Mouse (Mus musculus) lung, postnatal 0 days (tissue): ENCODE data around the gene Zfp949. TPM values are rescaled to one million over a fixed set of nuclear protein-coding genes. Genes with fewer than 3 reads are reported as not detected.
"Not testable (repeated sequence)": the region's sequence is repeated elsewhere in the genome, so short reads cannot be mapped to it uniquely, and the experiment has no call there.

ENCODE experiments used
- ATAC-seq: fragments of 200-750 bp; cut with Nextera tagmentation; 2 replicates; pipeline ENCODE4 v1.8.0; 2017; ENCODE audit warnings: moderate library complexity
- DNase-seq: peaks from one replicate; pipeline ENCODE4 v3.0.0-alpha.2; 2016; ENCODE audit warnings: low spot score
- H3K27ac ChIP-seq: fragments of 300-500 bp; sonication (generic); 2 replicates; pipeline ENCODE4 v1.5.1; 2014; ENCODE audit warnings: antibody characterized with exemption, mild to moderate bottlenecking, low read length, mixed read lengths
- H3K27me3 ChIP-seq: fragments of 300-500 bp; sonication (generic); replicated peaks from 2 replicates; pipeline ENCODE4 v1.6.1; 2014; ENCODE audit warnings: low read length, mixed read lengths; ENCODE audit not compliant: insufficient read depth
- H3K36me3 ChIP-seq: fragments of 300-500 bp; sonication (generic); 2 replicates; pipeline ENCODE4 v1.6.1; 2014; ENCODE audit warnings: low read length, mixed read lengths; ENCODE audit not compliant: insufficient read depth
- H3K4me1 ChIP-seq: fragments of 300-500 bp; sonication (generic); 2 replicates; pipeline ENCODE4 v1.6.1; 2014; ENCODE audit warnings: antibody characterized with exemption, low read depth, low read length, mixed read lengths; ENCODE audit not compliant: insufficient read depth
- H3K4me2 ChIP-seq: fragments of 300-500 bp; sonication (generic); replicated peaks from 2 replicates; pipeline ENCODE4 v1.6.1; 2014; ENCODE audit warnings: low read depth, mild to moderate bottlenecking, low read length, moderate library complexity, mixed read lengths
- H3K4me3 ChIP-seq: fragments of 300-500 bp; sonication (generic); 2 replicates; pipeline ENCODE4 v1.5.1; 2014; ENCODE audit warnings: low read depth, low read length
- H3K9ac ChIP-seq: fragments of 300-500 bp; sonication (generic); replicated peaks from 2 replicates; pipeline ENCODE4 v1.6.1; 2014; ENCODE audit warnings: low read depth, mild to moderate bottlenecking
- H3K9me3 ChIP-seq: fragments of 300-500 bp; sonication (generic); 2 replicates; pipeline ENCODE4 v1.6.1; 2016; ENCODE audit warnings: low read length, mixed read lengths
- CTCF ChIP-seq: IDR thresholded peaks from 2 replicates; pipeline ENCODE4 v1.5.1; 2016; ENCODE audit warnings: antibody characterized with exemption, mild to moderate bottlenecking
- EP300 ChIP-seq: IDR thresholded peaks from 2 replicates; pipeline ENCODE4 v1.6.1; 2016; ENCODE audit warnings: antibody characterized with exemption, mild to moderate bottlenecking, control low read depth
- WGBS: fragments of 180-500 bp; shearing (Covaris S2); extraction: QIAGEN DNeasy Blood & Tissue Kit; methylation state at CpG from one replicate; pipeline ENCODE4 v1.1.7; 2014; 5-methylcytosine and 5-hydroxymethylcytosine counted together
- polyA plus RNA-seq: library from polyadenylated mRNA; unstranded; fragments of >200 nt; fragmentation: Nextera tagmentation; extraction: Ambion mirVana; gene quantifications from 2 replicates; pipeline ENCODE4 v1.2.1, GENCODE M21; 2015

The Zfp949 gene
- polyA plus RNA-seq, 1 experiment from 2014 or later: 11.5 TPM

- no peaks in the 10 kb centered on the region for H3K27me3 ChIP-seq
- H3K27ac ChIP-seq: peak overlapping the region; percentile 71; the same call in 1 of the 2 replicates
- DNase-seq (peak; percentile 39), ATAC-seq (no peak)
- 1% methylated on average over 8 of the region's 8 CpGs for WGBS
- peak overlapping the region; percentile 74 for H3K9ac ChIP-seq
- H3K4me2 ChIP-seq: peak overlapping the region; percentile 56
- H3K9me3 ChIP-seq: no peaks in the 10 kb centered on the region
- H3K4me1 ChIP-seq: peaks cover 6% of the 10 kb centered on the region; the same call in 1 of the 2 replicates
- no peak for TF ChIP-seq CTCF
- no peak for TF ChIP-seq EP300
- no peaks in the 10 kb centered on the region for H3K36me3 ChIP-seq
- peak overlapping the region; percentile 73 for H3K4me3 ChIP-seq
Measured at GRCm38 (mm10) chr9:88548614-88548945, 760 bp downstream of the Zfp949 start.

DNA sequence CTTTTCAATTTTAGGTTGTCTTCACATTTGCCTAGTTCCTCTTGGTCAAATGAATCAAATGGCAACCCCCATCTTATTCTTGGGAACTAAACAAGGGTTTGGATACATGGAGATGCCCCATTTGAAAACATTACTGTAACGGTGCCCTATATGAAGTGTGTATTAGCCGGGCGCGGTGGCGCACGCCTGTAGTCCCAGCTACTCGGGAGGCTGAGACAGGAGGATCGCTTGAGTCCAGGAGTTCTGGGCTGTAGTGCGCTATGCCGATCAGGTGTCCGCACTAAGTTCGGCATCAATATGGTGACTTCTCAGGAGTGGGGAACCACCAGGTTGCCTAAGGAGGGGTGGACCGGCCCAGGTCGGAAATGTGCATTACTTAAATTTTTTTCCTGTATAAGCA, 5.3 kb downstream of the Zfp949 start:
- Histone ChIP-seq H3K4me1 (peaks cover 6% of the 10 kb centered on the region; the same call in 1 of the 2 replicates), H3K9ac (no peak overlapping the region), H3K9me3 (no peaks in the 10 kb centered on the region), H3K4me2 (no peak overlapping the region), H3K27me3 (no peaks in the 10 kb centered on the region), H3K4me3 (no peak overlapping the region), H3K27ac (no peak overlapping the region), H3K36me3 (0 out of 2 replicates have a peak, but pooled peaks cover 2% of the 10 kb centered on the region)
- no peak for TF ChIP-seq CTCF
- no peak for TF ChIP-seq EP300
- 97% methylated on average over 14 of the region's 14 CpGs for WGBS
- ATAC-seq (no peak), DNase-seq (no peak)

- WGBS: 88% methylated on average over 4 of the region's 4 CpGs
- TF ChIP-seq CTCF (no peak), EP300 (no peak)
- H3K4me1 ChIP-seq: no peaks in the 10 kb centered on the region
- no peaks in the 10 kb centered on the region for H3K9me3 ChIP-seq
- H3K27ac ChIP-seq: no peak overlapping the region
- ATAC-seq (no peak), DNase-seq (no peak)
- no peaks in the 10 kb centered on the region for H3K27me3 ChIP-seq
- H3K4me3 ChIP-seq: no peak overlapping the region
- H3K9ac ChIP-seq: no peak overlapping the region
- no peak overlapping the region for H3K4me2 ChIP-seq
- H3K36me3 ChIP-seq: 0 out of 2 replicates have a peak, but pooled peaks cover 3% of the 10 kb centered on the region
Measured at GRCm38 (mm10) chr9:88558146-88558545, 10.3 kb downstream of the Zfp949 start.

- not testable (repeated sequence) for ATAC-seq, H3K4me2 ChIP-seq, H3K9me3 ChIP-seq, H3K9ac ChIP-seq, H3K4me1 ChIP-seq, H3K4me3 ChIP-seq, H3K27me3 ChIP-seq, H3K27ac ChIP-seq, DNase-seq
- WGBS: 86% methylated on average over 2 of the region's 2 CpGs
- peaks cover 13% of the 10 kb centered on the region; the same call in 1 of the 2 replicates for H3K36me3 ChIP-seq
Measured at GRCm38 (mm10) chr9:88561476-88561875, 13.7 kb downstream of the Zfp949 start.

DNA sequence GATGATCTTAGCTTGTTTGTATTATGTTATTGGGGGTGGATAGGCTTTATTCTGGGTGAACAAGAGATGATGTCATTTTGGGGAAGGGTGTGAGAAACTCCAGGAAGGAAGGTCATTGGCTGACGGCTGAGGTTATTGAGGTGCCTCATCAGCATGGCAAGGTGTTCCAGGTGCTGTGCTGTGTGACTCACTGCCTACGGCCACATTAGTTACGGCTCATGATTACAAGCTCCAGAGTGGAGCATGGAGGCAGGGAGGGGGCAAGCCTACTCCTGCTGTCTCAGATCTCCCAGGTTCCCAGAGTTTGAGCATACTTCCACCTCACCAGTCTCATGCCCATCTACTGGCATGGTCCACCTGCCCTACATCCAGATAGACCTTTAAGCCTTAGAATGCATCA, 22.7 kb downstream of the Zfp949 start:
- not testable (repeated sequence) for H3K27me3 ChIP-seq, H3K27ac ChIP-seq, H3K4me3 ChIP-seq, H3K9ac ChIP-seq, H3K4me1 ChIP-seq, H3K4me2 ChIP-seq, DNase-seq, ATAC-seq
- H3K9me3 ChIP-seq: peaks cover 25% of the 10 kb centered on the region
- peaks cover 36% of the 10 kb centered on the region for H3K36me3 ChIP-seq
- WGBS: 98% methylated on average over 3 of the region's 3 CpGs

DNA sequence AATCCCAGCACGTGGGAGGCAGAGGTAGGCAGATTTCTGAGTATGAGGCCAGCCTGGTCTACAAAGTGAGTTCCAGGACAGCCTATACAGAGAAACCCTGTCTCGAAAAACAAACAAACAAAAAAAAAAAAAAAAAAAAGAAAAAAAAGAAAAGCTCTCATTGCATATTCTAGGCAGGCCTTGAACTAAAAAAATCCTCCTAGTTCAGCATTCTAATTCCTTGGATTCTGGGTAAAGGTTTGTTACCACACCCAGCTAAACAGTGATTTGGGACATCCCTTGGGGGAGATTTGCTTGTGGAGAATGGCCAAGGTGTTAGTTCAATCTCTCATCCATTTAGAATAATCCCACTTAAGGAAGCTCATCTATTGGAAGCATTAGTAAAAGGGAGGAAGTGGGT, 32.8 kb downstream of the Zfp949 start, which contains the start of gene Trim43a:
Gene Trim43a (plus strand): TSS at position 301 of the 400 bp plus-strand sequence.
- not testable (repeated sequence) for H3K27ac ChIP-seq, H3K4me1 ChIP-seq, DNase-seq, H3K36me3 ChIP-seq, H3K27me3 ChIP-seq, H3K4me2 ChIP-seq, ATAC-seq, H3K9ac ChIP-seq, H3K4me3 ChIP-seq, H3K9me3 ChIP-seq
- 79% methylated on average over 2 of the region's 2 CpGs for WGBS

GRCm38 (mm10) chr9:88593708-88594107, 45.9 kb downstream of the Zfp949 start:
- H3K4me1 ChIP-seq, H3K9ac ChIP-seq, H3K27me3 ChIP-seq, ATAC-seq, H3K4me3 ChIP-seq, H3K9me3 ChIP-seq, H3K36me3 ChIP-seq, H3K4me2 ChIP-seq, H3K27ac ChIP-seq, DNase-seq: not testable (repeated sequence)
- 68% methylated on average over 6 of the region's 6 CpGs for WGBS

- H3K9ac ChIP-seq, H3K27me3 ChIP-seq, H3K9me3 ChIP-seq, H3K27ac ChIP-seq, H3K4me1 ChIP-seq, H3K36me3 ChIP-seq: not testable (repeated sequence)
- peak; percentile 99 for ATAC-seq
- Histone ChIP-seq H3K4me3 (peak overlapping the region; percentile 14), H3K4me2 (peak overlapping the region; percentile 47)
- 3% methylated on average over 46 of the region's 50 CpGs for WGBS
- peak; percentile 94 for DNase-seq
Measured at GRCm38 (mm10) chr9:88599206-88600162, 51.7 kb downstream of the Zfp949 start.
